In genomic region chr12:21264241-21264640, GRCm38 (mm10) we compare ENCODE assay signal across 10 mouse cellular contexts. TPM values are rescaled to one million over a fixed set of nuclear protein-coding genes. Genes with fewer than 3 reads are reported as not detected.
DNase-seq lines count a peak whose midpoint lies in the region; ATAC-seq lines count a peak whose summit lies in the region.
"Had no signal": no experiment of that assay in that cellular context is flagged by ENCODE, and none has a peak within 500 bp of the region (broad histone marks: within the 10 kb centered on the region; RNA-seq: fewer than 3 reads in every experiment).

No protein-coding gene starts in this region.

- H3K4me1 ChIP-seq in intestine, embryonic 14.5 days (replicated peaks; ENCODE audit: control insufficient read depth, insufficient read depth, low read length) = no peaks in the 10 kb centered on the region
- H3K4me1 ChIP-seq in intestine, embryonic 15.5 days (replicated peaks) = peaks cover 4% of the 10 kb centered on the region; the same call in 1 of the 2 replicates
- H3K4me1 ChIP-seq in heart, embryonic 13.5 days = peaks cover 7% of the 10 kb centered on the region
- H3K4me1 ChIP-seq in stomach, embryonic 16.5 days (ENCODE audit: control insufficient read depth, insufficient read depth, low read length) = 0 out of 2 replicates have a peak, but pooled peaks cover 8% of the 10 kb centered on the region
- H3K4me1 ChIP-seq: forebrain, embryonic 13.5 days had no signal

- WGBS in intestine, embryonic 14.5 days = 77% methylated on average over 5 of the region's 5 CpGs
- 63% methylated on average over 5 of the region's 5 CpGs for WGBS in intestine, embryonic 15.5 days
- WGBS in heart, embryonic 13.5 days = 55% methylated on average over 5 of the region's 5 CpGs
- WGBS in stomach, embryonic 16.5 days = 54% methylated on average over 5 of the region's 5 CpGs

- no peak overlapping the region for H3K9ac ChIP-seq in intestine, embryonic 14.5 days (ENCODE audit: low read length)
- no peak overlapping the region for H3K9ac ChIP-seq in intestine, embryonic 15.5 days
- peak overlapping the region; percentile 55; the same call in 1 of the 2 replicates for H3K9ac ChIP-seq in heart, embryonic 13.5 days
- H3K9ac ChIP-seq in stomach, embryonic 16.5 days (ENCODE audit: low read length) = no peak overlapping the region
- H3K9ac ChIP-seq: forebrain, embryonic 13.5 days; liver, embryonic 14.5 days had no signal

- H3K27me3 ChIP-seq in intestine, embryonic 14.5 days (replicated peaks; ENCODE audit: control insufficient read depth, insufficient read depth, low read length) = no peaks in the 10 kb centered on the region
- no peaks in the 10 kb centered on the region for H3K27me3 ChIP-seq in intestine, embryonic 15.5 days (replicated peaks)
- no peaks in the 10 kb centered on the region for H3K27me3 ChIP-seq in heart, embryonic 13.5 days (replicated peaks)
- no peaks in the 10 kb centered on the region for H3K27me3 ChIP-seq in stomach, embryonic 16.5 days (ENCODE audit: control insufficient read depth, insufficient read depth, low read length)
- H3K27me3 ChIP-seq: forebrain, embryonic 13.5 days had no signal

- no peaks in the 10 kb centered on the region for H3K9me3 ChIP-seq in intestine, embryonic 14.5 days (ENCODE audit: control insufficient read depth, low read length)
- no peaks in the 10 kb centered on the region for H3K9me3 ChIP-seq in intestine, embryonic 15.5 days
- no peaks in the 10 kb centered on the region for H3K9me3 ChIP-seq in heart, embryonic 13.5 days
- H3K9me3 ChIP-seq in stomach, embryonic 16.5 days (replicated peaks; ENCODE audit: control insufficient read depth, low read length) = no peaks in the 10 kb centered on the region
- H3K9me3 ChIP-seq: forebrain, embryonic 13.5 days had no signal

- no peak for ATAC-seq in intestine, embryonic 14.5 days (replicated peaks; ENCODE audit: low FRiP score, low TSS enrichment, low read depth)
- no peak for ATAC-seq in intestine, embryonic 15.5 days
- ATAC-seq in heart, embryonic 13.5 days (ENCODE audit: extremely low read depth, insufficient number of reproducible peaks, low FRiP score, low TSS enrichment) = no peak
- ATAC-seq in stomach, embryonic 16.5 days (ENCODE audit: insufficient read depth, low FRiP score) = peak; percentile 20; the same call in 1 of the 2 replicates
- ATAC-seq: forebrain, embryonic 13.5 days had no signal

- no peak overlapping the region for H3K4me2 ChIP-seq in intestine, embryonic 14.5 days (ENCODE audit: low read length)
- no peak overlapping the region for H3K4me2 ChIP-seq in intestine, embryonic 15.5 days (replicated peaks)
- H3K4me2 ChIP-seq in heart, embryonic 13.5 days = no peak overlapping the region
- H3K4me2 ChIP-seq in stomach, embryonic 16.5 days (ENCODE audit: low read depth, low read length) = no peak overlapping the region
- H3K4me2 ChIP-seq: forebrain, embryonic 13.5 days had no signal

- peaks cover 60% of the 10 kb centered on the region for H3K36me3 ChIP-seq in intestine, embryonic 14.5 days (ENCODE audit: control insufficient read depth, insufficient read depth, low read length)
- peaks cover 10% of the 10 kb centered on the region for H3K36me3 ChIP-seq in intestine, embryonic 15.5 days
- H3K36me3 ChIP-seq in heart, embryonic 13.5 days = peaks cover 85% of the 10 kb centered on the region
- no peaks in the 10 kb centered on the region; the same call in 1 of the 2 replicates for H3K36me3 ChIP-seq in stomach, embryonic 16.5 days (ENCODE audit: control insufficient read depth, insufficient read depth, low read length)

- DNase-seq in intestine, embryonic 14.5 days (ENCODE audit: low spot score) = no peak
- peak; percentile 66 to 78 for DNase-seq in kidney, postnatal 36 days
- DNase-seq in cerebellum, postnatal 14 days = no peak
- DNase-seq in cerebellum, adult 9-10 months = no peak
- no peak for DNase-seq in urinary bladder, adult 18-20 months (ENCODE audit: low spot score in 2 of 2)

- no peak overlapping the region for H3K4me3 ChIP-seq in intestine, embryonic 14.5 days (ENCODE audit: low read depth, low read length)
- no peak overlapping the region for H3K4me3 ChIP-seq in intestine, embryonic 15.5 days (replicated peaks)
- no peak overlapping the region for H3K4me3 ChIP-seq in heart, embryonic 13.5 days
- no peak overlapping the region for H3K4me3 ChIP-seq in stomach, embryonic 16.5 days (replicated peaks; ENCODE audit: low read length)
- H3K4me3 ChIP-seq: forebrain, embryonic 13.5 days had no signal

- peak overlapping the region; percentile 47; the same call in 1 of the 2 replicates for H3K27ac ChIP-seq in intestine, embryonic 14.5 days (ENCODE audit: low read depth)
- H3K27ac ChIP-seq in intestine, embryonic 15.5 days = no peak overlapping the region
- H3K27ac ChIP-seq in heart, embryonic 13.5 days (replicated peaks) = peak overlapping the region; percentile 83
- peak overlapping the region; percentile 70 for H3K27ac ChIP-seq in stomach, embryonic 16.5 days (ENCODE audit: low read length)
- H3K27ac ChIP-seq: forebrain, embryonic 13.5 days; liver, embryonic 14.5 days had no signal

RNA-seq across cellular contexts. Expression of gene Cpsf3, which starts 20.9 kb away (rescaled TPM):
- polyA plus RNA-seq in intestine, embryonic 14.5 days (2014; fragmentation: Nextera tagmentation; extraction: Ambion mirVana) = 121 and 122 TPM in 2 replicates
- 106 and 107 TPM in 2 replicates for polyA plus RNA-seq in intestine, embryonic 15.5 days (2015; fragmentation: Nextera tagmentation; extraction: Ambion mirVana)
- polyA plus RNA-seq in heart, embryonic 13.5 days (2015; fragmentation: Nextera tagmentation; extraction: Ambion mirVana) = 64.6 and 68.4 TPM in 2 replicates
- 98.1 and 99.5 TPM in 2 replicates for polyA plus RNA-seq in stomach, embryonic 16.5 days (2015; fragmentation: Nextera tagmentation; extraction: Ambion mirVana)

RNA-seq across cellular contexts. Expression of gene Itgb1bp1, which starts 21.8 kb away (rescaled TPM):
- 48.7 and 50.5 TPM in 2 replicates for polyA plus RNA-seq in intestine, embryonic 14.5 days (2014; fragmentation: Nextera tagmentation; extraction: Ambion mirVana)
- 37.6 and 46.1 TPM in 2 replicates for polyA plus RNA-seq in intestine, embryonic 15.5 days (2015; fragmentation: Nextera tagmentation; extraction: Ambion mirVana)
- 33.4 and 37.7 TPM in 2 replicates for polyA plus RNA-seq in heart, embryonic 13.5 days (2015; fragmentation: Nextera tagmentation; extraction: Ambion mirVana)
- polyA plus RNA-seq in stomach, embryonic 16.5 days (2015; fragmentation: Nextera tagmentation; extraction: Ambion mirVana) = 43.9 and 45.2 TPM in 2 replicates

RNA-seq across cellular contexts. Expression of gene Iah1, which starts 51.9 kb away (rescaled TPM):
- polyA plus RNA-seq in intestine, embryonic 14.5 days (2014; fragmentation: Nextera tagmentation; extraction: Ambion mirVana) = 48.4 and 51.7 TPM in 2 replicates
- 58.8 and 63.7 TPM in 2 replicates for polyA plus RNA-seq in intestine, embryonic 15.5 days (2015; fragmentation: Nextera tagmentation; extraction: Ambion mirVana)
- 37.3 and 46.6 TPM in 2 replicates for polyA plus RNA-seq in heart, embryonic 13.5 days (2015; fragmentation: Nextera tagmentation; extraction: Ambion mirVana)
- 46.6 and 55.7 TPM in 2 replicates for polyA plus RNA-seq in stomach, embryonic 16.5 days (2015; fragmentation: Nextera tagmentation; extraction: Ambion mirVana)

Comparison
In these comparisons a context has a peak if more than half of its experiments do, and no peak if none do; other contexts are left out.
1. DNase-seq: peak in kidney, postnatal 36 days (2 of 2); none in intestine, embryonic 14.5 days (single experiment), cerebellum, postnatal 14 days (0 of 2), cerebellum, adult 9-10 months (single experiment) and urinary bladder, adult 18-20 months (0 of 2).